Mouse (Mus musculus): ENCODE data around the gene Bsx. TPM values are rescaled to one million over a fixed set of nuclear protein-coding genes. Genes with fewer than 3 reads are reported as not detected.
A peak's percentile ranks its signal among the peaks of the same experiment; 100 is the strongest.

Bsx gene
- total RNA-seq, 1 experiment: not detected

DNA sequence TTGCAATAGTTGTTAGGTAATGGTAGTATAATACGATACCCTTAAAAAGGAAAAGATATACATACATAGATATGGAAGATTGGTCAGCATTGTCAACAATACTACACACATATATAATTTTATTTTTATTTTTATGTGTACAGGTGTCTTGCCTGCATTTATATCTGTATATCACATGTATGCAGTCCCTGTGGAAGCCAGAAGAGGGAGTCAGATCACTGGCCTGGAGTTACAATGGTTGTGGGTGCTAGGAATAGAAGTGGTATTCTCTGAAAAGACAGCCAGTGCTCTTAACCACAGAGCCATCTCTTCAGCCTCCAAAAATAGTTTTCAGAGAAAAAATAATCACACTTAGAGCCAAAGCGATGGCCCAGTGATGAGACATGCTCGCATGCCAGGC, 37.2 kb upstream of the Bsx start:
- no peak for DNase-seq (ENCODE audit: low read depth, low spot score)
- H3K36me3 ChIP-seq (ENCODE audit: control insufficient read depth, insufficient read depth, low read length, poor library complexity, severe bottlenecking): no peaks in the 10 kb centered on the region
- TF ChIP-seq ZC3H11A (IDR thresholded peaks at IDR 0.05; ENCODE audit: borderline replicate concordance, low read depth, low read length): peak; percentile 68; the same call in 1 of the 2 replicates
- no peak for TF ChIP-seq ZNF384 (IDR thresholded peaks at IDR 0.05; ENCODE audit: low read depth, low read length)
- TF ChIP-seq CHD2 (IDR thresholded peaks at IDR 0.05; ENCODE audit: low read depth, low read length): no peak
- TF ChIP-seq HCFC1 (IDR thresholded peaks at IDR 0.05; ENCODE audit: borderline replicate concordance, insufficient read depth, low read length): no peak

DNA sequence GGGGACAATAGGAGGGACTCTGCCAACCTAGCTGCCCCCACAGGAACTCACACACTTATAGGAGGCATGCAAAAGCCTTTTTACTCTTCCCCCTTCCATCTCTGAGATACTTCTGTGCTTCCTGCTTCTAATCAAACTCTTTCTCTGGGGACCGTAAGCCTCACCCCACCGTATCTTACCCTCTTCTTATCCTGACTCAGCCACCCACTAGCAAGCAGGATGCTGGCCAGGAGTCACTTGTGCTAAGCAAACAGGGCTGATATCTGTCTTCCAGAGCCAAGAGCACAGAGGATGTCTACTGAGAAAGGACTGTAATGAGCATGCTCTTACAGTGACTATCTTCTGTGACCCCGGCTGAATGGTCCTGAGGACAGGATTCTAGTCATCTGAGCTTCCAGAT, 34.3 kb upstream of the Bsx start:
- in situ Hi-C loops (cut with MboI; ENCODE audit: low sequenced_read_pairs in 2 of 2, unreplicated experiment in 2 of 2): loop anchor here (10.0 to 25.0 kb wide), 4 partner anchors 125 to 345 kb away; partner anchors contain the start of gene Jhy (in 1 of the 2)
- H3K9me3 ChIP-seq (ENCODE audit: control insufficient read depth, insufficient read depth, low read depth, low read length): no peaks in the 10 kb centered on the region
- no peak for TF ChIP-seq CHD2 (IDR thresholded peaks at IDR 0.05; ENCODE audit: low read depth, low read length)
- TF ChIP-seq ZNF384 (IDR thresholded peaks at IDR 0.05; ENCODE audit: low read depth, low read length): no peak
- TF ChIP-seq MAFK (IDR thresholded peaks at IDR 0.05; ENCODE audit: insufficient read depth, low read depth, low read length): no peak
- no peak for TF ChIP-seq ZC3H11A (IDR thresholded peaks at IDR 0.05; ENCODE audit: borderline replicate concordance, low read depth, low read length)
- TF ChIP-seq HCFC1 (IDR thresholded peaks at IDR 0.05; ENCODE audit: borderline replicate concordance, insufficient read depth, low read length): no peak

More for the DNA sequence above, 37.2 kb upstream of the Bsx start:
- Histone ChIP-seq H3K27ac (ENCODE audit: insufficient read depth, low read depth, low read length, poor library complexity, severe bottlenecking) (no peak overlapping the region), H3K9ac (ENCODE audit: insufficient read depth, low read depth, low read length, poor library complexity, severe bottlenecking) (no peak overlapping the region), H3K9me3 (ENCODE audit: control insufficient read depth, insufficient read depth, low read depth, low read length) (no peaks in the 10 kb centered on the region), H3K4me3 (ENCODE audit: insufficient read depth in 1 of 2, low read depth in 1 of 2, low read length in 2 of 2, poor library complexity in 1 of 2, severe bottlenecking in 1 of 2) (no peak overlapping the region), H3K4me1 (ENCODE audit: control insufficient read depth in 2 of 2, insufficient read depth in 2 of 2, low read length in 2 of 2, poor library complexity in 1 of 2) (no peaks in the 10 kb centered on the region)
- in situ Hi-C loops (cut with MboI; ENCODE audit: low sequenced_read_pairs in 2 of 2, unreplicated experiment in 2 of 2): loop anchor here (10.0 to 25.0 kb wide), 4 partner anchors 128 to 348 kb away; partner anchors contain the start of gene Jhy (in 1 of the 2)

DNA sequence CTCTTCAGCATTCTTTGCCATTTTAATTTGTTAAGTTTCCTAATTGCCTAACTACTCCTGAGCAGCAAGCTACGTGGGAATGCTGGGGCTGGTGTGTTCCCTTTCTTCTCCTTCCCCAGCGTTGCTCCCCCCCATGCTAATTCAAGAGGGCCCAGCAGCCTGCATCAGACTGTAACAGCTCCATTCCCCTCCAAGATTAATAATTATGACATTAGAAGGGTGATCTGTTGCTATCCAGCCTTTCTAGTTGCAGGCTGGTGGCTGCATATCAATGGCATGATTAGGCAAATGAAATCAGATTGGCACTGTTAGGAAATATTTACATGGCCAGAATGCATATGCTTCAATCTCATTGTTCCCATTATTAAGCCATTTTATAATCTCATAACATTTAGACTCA, 22.4 kb upstream of the Bsx start:
- TF ChIP-seq MAFK (IDR thresholded peaks at IDR 0.05; ENCODE audit: insufficient read depth, low read depth, low read length): no peak
- TF ChIP-seq ZC3H11A (IDR thresholded peaks at IDR 0.05; ENCODE audit: borderline replicate concordance, low read depth, low read length): no peak
- no peak for TF ChIP-seq ZNF384 (IDR thresholded peaks at IDR 0.05; ENCODE audit: low read depth, low read length)
- TF ChIP-seq HCFC1 (IDR thresholded peaks at IDR 0.05; ENCODE audit: borderline replicate concordance, insufficient read depth, low read length): no peak
- no peak for TF ChIP-seq CHD2 (IDR thresholded peaks at IDR 0.05; ENCODE audit: low read depth, low read length)
- Histone ChIP-seq H3K4me1 (ENCODE audit: control insufficient read depth in 2 of 2, insufficient read depth in 2 of 2, low read length in 2 of 2, poor library complexity in 1 of 2) (no peaks in the 10 kb centered on the region), H3K27ac (ENCODE audit: insufficient read depth, low read depth, low read length, poor library complexity, severe bottlenecking) (no peak overlapping the region), H3K9ac (ENCODE audit: insufficient read depth, low read depth, low read length, poor library complexity, severe bottlenecking) (no peak overlapping the region), H3K9me3 (ENCODE audit: control insufficient read depth, insufficient read depth, low read depth, low read length) (no peaks in the 10 kb centered on the region), H3K36me3 (ENCODE audit: control insufficient read depth, insufficient read depth, low read length, poor library complexity, severe bottlenecking) (no peaks in the 10 kb centered on the region), H3K4me3 (ENCODE audit: insufficient read depth in 1 of 2, low read depth in 1 of 2, low read length in 2 of 2, poor library complexity in 1 of 2, severe bottlenecking in 1 of 2) (no peak overlapping the region)
- no peak for DNase-seq (ENCODE audit: low read depth, low spot score)
- in situ Hi-C loops (cut with MboI; ENCODE audit: low sequenced_read_pairs in 2 of 2, unreplicated experiment in 2 of 2): no loop called here

More for the DNA sequence above, 34.3 kb upstream of the Bsx start:
- Histone ChIP-seq H3K4me1 (ENCODE audit: control insufficient read depth in 2 of 2, insufficient read depth in 2 of 2, low read length in 2 of 2, poor library complexity in 1 of 2) (no peaks in the 10 kb centered on the region), H3K9ac (ENCODE audit: insufficient read depth, low read depth, low read length, poor library complexity, severe bottlenecking) (no peak overlapping the region), H3K27ac (ENCODE audit: insufficient read depth, low read depth, low read length, poor library complexity, severe bottlenecking) (no peak overlapping the region), H3K36me3 (ENCODE audit: control insufficient read depth, insufficient read depth, low read length, poor library complexity, severe bottlenecking) (no peaks in the 10 kb centered on the region), H3K4me3 (ENCODE audit: insufficient read depth in 1 of 2, low read depth in 1 of 2, low read length in 2 of 2, poor library complexity in 1 of 2, severe bottlenecking in 1 of 2) (no peak overlapping the region)
- no peak for DNase-seq (ENCODE audit: low read depth, low spot score)

DNA sequence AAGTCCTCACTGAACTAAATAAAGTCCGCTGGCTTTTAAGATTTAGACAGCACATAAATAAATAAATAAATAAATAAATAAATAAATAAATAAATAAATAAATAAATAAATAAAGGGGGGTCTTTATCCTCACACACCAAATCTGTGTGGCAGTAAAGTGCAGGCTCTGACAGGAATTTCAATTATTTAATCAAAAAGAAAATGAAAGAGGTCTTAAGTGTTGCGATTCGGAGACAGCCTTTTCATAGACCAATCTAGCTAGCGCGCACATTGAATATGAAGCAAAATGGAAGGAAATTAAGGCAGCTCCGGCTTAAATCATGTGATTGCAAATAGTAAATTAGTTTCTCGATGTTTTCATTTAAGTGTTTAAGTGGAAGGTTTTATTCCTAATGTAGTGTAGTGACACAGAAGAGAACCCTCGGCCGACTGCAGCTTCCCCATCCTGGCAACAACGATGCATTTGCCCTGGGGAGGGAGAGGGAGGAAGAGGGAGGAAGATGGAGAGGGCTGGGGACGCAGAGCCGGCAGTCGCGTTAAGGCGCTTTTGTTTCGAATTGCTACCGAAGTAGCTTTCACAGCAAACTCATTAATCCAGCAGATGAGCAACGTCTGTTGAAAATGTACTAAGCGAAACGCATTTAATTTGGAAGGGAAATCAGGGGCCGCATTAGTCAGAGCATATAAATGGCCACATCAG, 15.3 kb upstream of the Bsx start:
- in situ Hi-C loops (cut with MboI; ENCODE audit: low sequenced_read_pairs in 2 of 2, unreplicated experiment in 2 of 2): no loop called here
- Histone ChIP-seq H3K36me3 (ENCODE audit: control insufficient read depth, insufficient read depth, low read length, poor library complexity, severe bottlenecking) (no peaks in the 10 kb centered on the region), H3K9ac (ENCODE audit: insufficient read depth, low read depth, low read length, poor library complexity, severe bottlenecking) (no peak overlapping the region), H3K4me3 (ENCODE audit: insufficient read depth in 1 of 2, low read depth in 1 of 2, low read length in 2 of 2, poor library complexity in 1 of 2, severe bottlenecking in 1 of 2) (no peak overlapping the region), H3K9me3 (ENCODE audit: control insufficient read depth, insufficient read depth, low read depth, low read length) (no peaks in the 10 kb centered on the region), H3K4me1 (ENCODE audit: control insufficient read depth in 2 of 2, insufficient read depth in 2 of 2, low read length in 2 of 2, poor library complexity in 1 of 2) (peaks cover 0 to 2% of the 10 kb centered on the region in 2 experiments; a peak in 1 of 4 replicates), H3K27ac (ENCODE audit: insufficient read depth, low read depth, low read length, poor library complexity, severe bottlenecking) (no peak overlapping the region)
- 0 out of 2 replicates have a peak, but pooled peaks have one; percentile 38 for TF ChIP-seq ZNF384 (IDR thresholded peaks at IDR 0.05; ENCODE audit: low read depth, low read length)
- TF ChIP-seq ZC3H11A (IDR thresholded peaks at IDR 0.05; ENCODE audit: borderline replicate concordance, low read depth, low read length): no peak
- TF ChIP-seq HCFC1 (IDR thresholded peaks at IDR 0.05; ENCODE audit: borderline replicate concordance, insufficient read depth, low read length): no peak
- TF ChIP-seq CHD2 (IDR thresholded peaks at IDR 0.05; ENCODE audit: low read depth, low read length): no peak
- TF ChIP-seq MAFK (IDR thresholded peaks at IDR 0.05; ENCODE audit: insufficient read depth, low read depth, low read length): no peak
- no peak for DNase-seq (ENCODE audit: low read depth, low spot score)

Data from ES-E14 (cell line).